Mouse (Mus musculus): ENCODE results near the gene Atxn7. TPM values are rescaled to one million over a fixed set of nuclear protein-coding genes. Genes with fewer than 3 reads are reported as not detected.
A peak's percentile ranks its signal among the peaks of the same experiment; 100 is the strongest.

The Atxn7 gene
- polyA plus RNA-seq, 1 experiment from 2014 or later: 3.9 TPM

GRCm38 (mm10) chr14:13960482-13961325 lies 536 bp upstream of the Atxn7 start:
- peak; percentile 90 for ATAC-seq (ENCODE audit: low FRiP score, low read depth)
- Histone ChIP-seq H3K9me3 (no peaks in the 10 kb centered on the region), H3K4me1 (peaks cover 15% of the 10 kb centered on the region; the same call in 1 of the 2 replicates), H3K36me3 (peaks cover 4% of the 10 kb centered on the region), H3K9ac (peak overlapping the region; percentile 97), H3K4me2 (replicated peaks) (peak overlapping the region; percentile 72), H3K27me3 (replicated peaks) (no peaks in the 10 kb centered on the region), H3K4me3 (peak overlapping the region; percentile 94), H3K27ac (peak overlapping the region; percentile 89)
- under 1% methylated on average over 65 of the region's 75 CpGs for WGBS

DNA sequence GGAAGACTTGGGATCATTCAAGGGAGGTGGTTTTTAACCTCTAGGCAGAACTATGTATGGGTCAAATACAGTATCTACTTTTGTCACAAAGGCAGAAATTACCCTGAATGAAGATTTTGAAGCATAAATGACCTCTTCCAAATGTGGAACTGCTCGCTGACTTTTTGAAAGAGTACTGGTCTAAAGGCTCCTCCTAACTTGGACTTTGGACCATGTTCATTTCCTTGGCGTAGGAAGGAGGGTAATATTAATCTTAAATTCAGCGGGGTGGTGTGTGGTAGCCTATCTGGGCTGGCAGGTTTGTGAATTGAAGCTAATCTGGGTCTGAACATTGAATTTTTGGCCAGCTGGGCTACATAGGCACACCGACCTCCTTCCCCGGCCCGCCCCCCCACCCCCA lies 1.2 kb downstream of the Atxn7 start:
- peaks cover 15% of the 10 kb centered on the region; the same call in 1 of the 2 replicates for H3K4me1 ChIP-seq
- no peaks in the 10 kb centered on the region for H3K27me3 ChIP-seq (replicated peaks)
- no peak overlapping the region for H3K4me2 ChIP-seq (replicated peaks)
- 93% methylated on average over 6 of the region's 6 CpGs for WGBS
- no peak overlapping the region for H3K9ac ChIP-seq
- no peaks in the 10 kb centered on the region for H3K9me3 ChIP-seq
- H3K36me3 ChIP-seq: no peaks in the 10 kb centered on the region
- no peak overlapping the region for H3K4me3 ChIP-seq
- H3K27ac ChIP-seq: no peak overlapping the region
- ATAC-seq (ENCODE audit: low FRiP score, low read depth): no peak

DNA sequence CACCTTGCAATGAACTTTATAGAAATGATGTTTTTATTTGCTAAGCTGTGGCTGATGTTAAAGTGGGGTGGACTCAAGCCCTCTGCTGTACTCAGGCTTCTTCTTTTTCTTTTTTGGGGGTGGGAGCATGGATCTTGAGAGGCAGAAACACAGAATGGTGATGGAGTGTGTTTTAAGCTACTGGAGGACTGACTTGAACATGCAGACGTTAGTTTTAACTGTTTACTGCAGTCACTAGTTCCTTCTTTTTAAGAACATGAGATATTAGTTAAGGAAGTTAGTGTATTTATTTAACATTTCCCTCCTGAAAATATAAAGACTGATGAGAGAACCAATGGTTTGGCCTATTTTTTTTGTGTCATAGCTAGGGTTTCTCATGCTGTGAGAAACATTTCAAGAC lies 2.3 kb downstream of the Atxn7 start:
- no peaks in the 10 kb centered on the region for H3K27me3 ChIP-seq (replicated peaks)
- H3K4me1 ChIP-seq: peaks cover 15% of the 10 kb centered on the region; the same call in 1 of the 2 replicates
- H3K4me3 ChIP-seq: no peak overlapping the region
- no peak overlapping the region for H3K9ac ChIP-seq
- ATAC-seq (ENCODE audit: low FRiP score, low read depth): no peak
- no peaks in the 10 kb centered on the region for H3K9me3 ChIP-seq
- no peak overlapping the region for H3K4me2 ChIP-seq (replicated peaks)
- no peak overlapping the region for H3K27ac ChIP-seq
- WGBS: 85% methylated on average over 1 of the region's 1 CpGs
- H3K36me3 ChIP-seq: no peaks in the 10 kb centered on the region

DNA sequence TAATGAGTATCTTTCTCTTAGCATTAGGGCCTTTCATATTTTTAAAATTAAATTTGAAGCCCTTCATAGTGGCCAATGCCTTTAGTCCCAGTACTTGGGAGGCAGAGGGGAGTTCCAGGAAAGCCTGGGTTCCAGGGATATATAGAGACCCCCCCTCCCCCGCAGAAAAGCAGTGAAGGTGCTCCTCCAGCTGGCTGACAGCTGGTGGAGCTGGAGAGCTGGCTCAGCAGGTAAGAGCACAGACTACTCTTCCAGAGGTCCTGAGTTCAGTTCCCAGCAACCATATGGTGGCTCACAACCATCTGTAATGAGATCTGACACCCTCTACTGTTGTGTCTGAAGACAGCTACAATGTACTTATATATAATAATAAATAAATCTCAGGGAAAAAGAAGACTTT lies 6.4 kb downstream of the Atxn7 start:
- no peaks in the 10 kb centered on the region for H3K9me3 ChIP-seq
- no peaks in the 10 kb centered on the region for H3K36me3 ChIP-seq
- H3K4me2 ChIP-seq (replicated peaks): no peak overlapping the region
- no peak for ATAC-seq (ENCODE audit: low FRiP score, low read depth)
- whole genome bisulfite sequencing: 32% methylated on average over 1 of the region's 1 CpGs
- no peak overlapping the region for H3K27ac ChIP-seq
- no peak overlapping the region for H3K9ac ChIP-seq
- no peak overlapping the region for H3K4me3 ChIP-seq
- H3K27me3 ChIP-seq (replicated peaks): no peaks in the 10 kb centered on the region
- no peaks in the 10 kb centered on the region for H3K4me1 ChIP-seq

DNA sequence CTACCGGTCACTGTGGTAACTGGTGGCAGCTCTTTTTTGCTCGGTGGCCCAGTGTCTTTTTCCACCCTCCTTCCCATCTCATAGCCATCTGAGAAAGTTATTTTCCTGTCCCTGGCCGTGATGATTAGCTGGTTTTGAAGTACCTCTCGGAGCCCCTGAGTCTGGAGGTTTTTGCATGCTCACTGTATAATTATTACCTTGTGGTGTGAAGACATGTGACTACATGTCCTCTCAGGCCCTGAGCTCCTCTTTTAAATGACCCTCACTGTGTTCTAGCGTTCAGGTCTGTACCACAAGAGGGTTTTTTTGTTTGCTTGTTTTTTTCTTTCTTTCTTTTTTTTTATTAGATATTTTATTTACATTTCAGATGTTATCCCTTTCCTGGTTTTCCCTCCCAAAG lies 7.2 kb downstream of the Atxn7 start:
- ATAC-seq (ENCODE audit: low FRiP score, low read depth): no peak
- H3K4me3 ChIP-seq: no peak overlapping the region
- H3K36me3 ChIP-seq: no peaks in the 10 kb centered on the region
- H3K4me1 ChIP-seq: no peaks in the 10 kb centered on the region
- no peak overlapping the region for H3K27ac ChIP-seq
- H3K9ac ChIP-seq: no peak overlapping the region
- H3K4me2 ChIP-seq (replicated peaks): no peak overlapping the region
- no peaks in the 10 kb centered on the region for H3K27me3 ChIP-seq (replicated peaks)
- no peaks in the 10 kb centered on the region for H3K9me3 ChIP-seq
- WGBS: 89% methylated on average over 5 of the region's 5 CpGs

- Histone ChIP-seq H3K4me2 (replicated peaks) (no peak overlapping the region), H3K36me3 (no peaks in the 10 kb centered on the region), H3K9ac (no peak overlapping the region), H3K27ac (no peak overlapping the region), H3K9me3 (no peaks in the 10 kb centered on the region), H3K4me3 (no peak overlapping the region), H3K4me1 (no peaks in the 10 kb centered on the region), H3K27me3 (replicated peaks) (no peaks in the 10 kb centered on the region)
- WGBS: 68% methylated on average over 3 of the region's 3 CpGs
- no peak for ATAC-seq (ENCODE audit: low FRiP score, low read depth)
Measured at GRCm38 (mm10) chr14:13970513-13970912, 9.3 kb downstream of the Atxn7 start.

GRCm38 (mm10) chr14:13971644-13972234 lies 10.5 kb downstream of the Atxn7 start:
- H3K36me3 ChIP-seq: no peaks in the 10 kb centered on the region
- no peak overlapping the region for H3K4me3 ChIP-seq
- H3K4me2 ChIP-seq (replicated peaks): no peak overlapping the region
- no peaks in the 10 kb centered on the region for H3K9me3 ChIP-seq
- H3K27me3 ChIP-seq (replicated peaks): no peaks in the 10 kb centered on the region
- no peaks in the 10 kb centered on the region for H3K4me1 ChIP-seq
- H3K27ac ChIP-seq: no peak overlapping the region
- ATAC-seq (ENCODE audit: low FRiP score, low read depth): no peak
- 58% methylated on average over 6 of the region's 6 CpGs for WGBS
- H3K9ac ChIP-seq: 0 out of 2 replicates have a peak overlapping the region, but pooled peaks have one; percentile 21

GRCm38 (mm10) chr14:13977498-13977897 lies 16.3 kb downstream of the Atxn7 start:
- ATAC-seq (ENCODE audit: low FRiP score, low read depth): no peak
- Histone ChIP-seq H3K27me3 (replicated peaks) (no peaks in the 10 kb centered on the region), H3K9me3 (no peaks in the 10 kb centered on the region), H3K9ac (no peak overlapping the region), H3K4me1 (no peaks in the 10 kb centered on the region), H3K27ac (no peak overlapping the region), H3K4me2 (replicated peaks) (no peak overlapping the region), H3K4me3 (no peak overlapping the region), H3K36me3 (no peaks in the 10 kb centered on the region)
- 82% methylated on average over 1 of the region's 1 CpGs for WGBS

GRCm38 (mm10) chr14:13981286-13981685 lies 20.0 kb downstream of the Atxn7 start:
- 66% methylated on average over 2 of the region's 2 CpGs for WGBS
- ATAC-seq (ENCODE audit: low FRiP score, low read depth): no peak

GRCm38 (mm10) chr14:13982174-13982573 lies 20.9 kb downstream of the Atxn7 start:
- Histone ChIP-seq H3K4me2 (replicated peaks) (no peak overlapping the region), H3K27ac (no peak overlapping the region), H3K27me3 (replicated peaks) (no peaks in the 10 kb centered on the region), H3K9ac (no peak overlapping the region), H3K4me1 (no peaks in the 10 kb centered on the region), H3K4me3 (no peak overlapping the region), H3K36me3 (no peaks in the 10 kb centered on the region), H3K9me3 (no peaks in the 10 kb centered on the region)
- ATAC-seq (ENCODE audit: low FRiP score, low read depth): no peak
- 77% methylated on average over 2 of the region's 2 CpGs for WGBS

More at GRCm38 (mm10) chr14:13981286-13981685, 20.0 kb downstream of the Atxn7 start:
- no peaks in the 10 kb centered on the region for H3K4me1 ChIP-seq
- no peak overlapping the region for H3K4me3 ChIP-seq
- no peaks in the 10 kb centered on the region for H3K27me3 ChIP-seq (replicated peaks)
- H3K36me3 ChIP-seq: no peaks in the 10 kb centered on the region
- no peak overlapping the region for H3K4me2 ChIP-seq (replicated peaks)
- no peaks in the 10 kb centered on the region for H3K9me3 ChIP-seq
- no peak overlapping the region for H3K27ac ChIP-seq
- H3K9ac ChIP-seq: no peak overlapping the region

DNA sequence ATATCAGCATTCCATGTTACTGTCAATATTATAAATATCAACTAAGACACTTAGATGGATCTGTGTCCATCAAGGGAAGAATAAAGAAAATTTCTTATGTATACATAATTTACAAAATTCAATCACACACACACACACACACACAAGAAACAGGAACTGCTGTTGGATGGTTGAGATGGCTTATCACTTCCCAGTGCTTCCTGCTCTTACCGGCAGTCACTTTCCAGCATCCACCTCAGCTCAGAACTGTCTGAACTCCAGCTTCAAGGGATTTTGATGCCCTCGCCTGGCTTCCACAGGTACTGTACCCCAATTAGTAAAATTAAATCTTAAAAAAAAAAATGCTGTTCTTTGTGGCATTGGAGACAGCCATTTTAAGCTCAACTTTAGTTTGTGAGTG lies 27.2 kb downstream of the Atxn7 start:
- Histone ChIP-seq H3K9ac (no peak overlapping the region), H3K27me3 (replicated peaks) (no peaks in the 10 kb centered on the region), H3K4me3 (no peak overlapping the region), H3K27ac (no peak overlapping the region), H3K4me1 (no peaks in the 10 kb centered on the region), H3K9me3 (no peaks in the 10 kb centered on the region), H3K36me3 (no peaks in the 10 kb centered on the region), H3K4me2 (replicated peaks) (no peak overlapping the region)
- ATAC-seq (ENCODE audit: low FRiP score, low read depth): no peak
- WGBS: 77% methylated on average over 2 of the region's 2 CpGs

DNA sequence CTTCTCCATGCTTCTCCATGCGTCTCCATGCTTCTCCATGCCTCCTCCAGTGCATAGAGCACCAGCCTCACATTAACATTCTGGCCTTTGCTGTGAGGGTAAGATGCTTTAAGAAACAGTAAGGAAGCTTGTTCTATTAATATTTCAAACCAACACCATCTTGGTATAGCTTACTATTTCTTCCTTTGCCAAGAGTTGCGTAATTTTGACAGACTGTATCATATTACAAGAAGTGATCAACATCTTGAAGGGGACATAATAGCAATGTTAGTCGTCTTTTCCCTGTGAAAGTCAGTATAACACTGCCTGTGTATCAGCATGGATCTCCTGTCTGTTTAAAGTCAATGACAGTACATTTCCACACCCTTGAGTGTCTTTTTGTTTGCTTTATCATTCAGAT lies 29.5 kb downstream of the Atxn7 start:
- no peak overlapping the region for H3K27ac ChIP-seq
- no peak overlapping the region for H3K4me2 ChIP-seq (replicated peaks)
- no peaks in the 10 kb centered on the region for H3K9me3 ChIP-seq
- H3K36me3 ChIP-seq: no peaks in the 10 kb centered on the region
- 92% methylated on average over 3 of the region's 3 CpGs for WGBS
- H3K9ac ChIP-seq: no peak overlapping the region
- no peak overlapping the region for H3K4me3 ChIP-seq
- ATAC-seq (ENCODE audit: low FRiP score, low read depth): no peak
- H3K4me1 ChIP-seq: no peaks in the 10 kb centered on the region
- H3K27me3 ChIP-seq (replicated peaks): no peaks in the 10 kb centered on the region

All from neural tube, embryonic 12.5 days (tissue).